Mouse (Mus musculus) embryonic facial prominence, embryonic 11.5 days (tissue): ENCODE results near the gene Apoh. TPM values are rescaled to one million over a fixed set of nuclear protein-coding genes. Genes with fewer than 3 reads are reported as not detected.

Experiments
- ATAC-seq: fragments of 200-750 bp; cut with Nextera tagmentation; replicated peaks from 2 replicates; pipeline ENCODE4 v1.8.0; 2017; ENCODE audit warnings: low read depth; ENCODE audit not compliant: insufficient number of reproducible peaks, low FRiP score, low TSS enrichment
- DNase-seq: peaks from one replicate; pipeline ENCODE4 v3.0.0-alpha.2; 2015; ENCODE audit warnings: low spot score
- H3K27ac ChIP-seq: fragments of 300-500 bp; sonication (generic); replicated peaks from 2 replicates; pipeline ENCODE4 v1.5.1; 2014; ENCODE audit warnings: mild to moderate bottlenecking, low read depth, low read length, control low read depth
- H3K27me3 ChIP-seq: fragments of 300-500 bp; sonication (generic); 2 replicates; pipeline ENCODE4 v1.6.1; 2014; ENCODE audit warnings: mild to moderate bottlenecking, low read length, moderate library complexity, mixed read lengths; ENCODE audit not compliant: control insufficient read depth, insufficient read depth
- H3K36me3 ChIP-seq: fragments of 300-500 bp; sonication (generic); replicated peaks from 2 replicates; pipeline ENCODE4 v1.6.1; 2014; ENCODE audit warnings: low read depth, mild to moderate bottlenecking, low read length, moderate library complexity, mixed read lengths; ENCODE audit not compliant: control insufficient read depth, insufficient read depth
- H3K4me1 ChIP-seq: fragments of 300-500 bp; sonication (generic); 2 replicates; pipeline ENCODE4 v1.6.1; 2014; ENCODE audit warnings: low read length, mixed read lengths; ENCODE audit not compliant: control insufficient read depth, insufficient read depth
- H3K4me2 ChIP-seq: fragments of 300-500 bp; sonication (generic); 2 replicates; pipeline ENCODE4 v1.6.1; 2014; ENCODE audit warnings: low read depth, mild to moderate bottlenecking, control low read depth, low read length, moderate library complexity
- H3K4me3 ChIP-seq: fragments of 300-500 bp; sonication (generic); 2 replicates; pipeline ENCODE4 v1.5.1; 2014; ENCODE audit warnings: low read depth, low read length, control low read depth
- H3K9ac ChIP-seq: fragments of 300-500 bp; sonication (generic); replicated peaks from 2 replicates; pipeline ENCODE4 v1.6.1; 2014; ENCODE audit warnings: mild to moderate bottlenecking, control low read depth, low read length
- H3K9me3 ChIP-seq: fragments of 300-500 bp; sonication (generic); replicated peaks from 2 replicates; pipeline ENCODE4 v1.6.1; 2016; ENCODE audit warnings: mild to moderate bottlenecking, low read length, inconsistent platforms, mixed read lengths; ENCODE audit not compliant: control insufficient read depth
- WGBS: fragments of 180-500 bp; shearing (Covaris S2); extraction: QIAGEN DNeasy Blood & Tissue Kit; methylation state at CpG from one replicate; pipeline ENCODE4 v1.1.7; 2014; 5-methylcytosine and 5-hydroxymethylcytosine counted together
- polyA plus RNA-seq: library from polyadenylated mRNA; unstranded; fragments of >200 nt; fragmentation: Nextera tagmentation; extraction: Ambion mirVana; gene quantifications from 2 replicates; pipeline ENCODE4 v1.2.1, GENCODE M21; 2014

Gene Apoh
- polyA plus RNA-seq, 1 experiment from 2014 or later, result 0.17 TPM

DNA sequence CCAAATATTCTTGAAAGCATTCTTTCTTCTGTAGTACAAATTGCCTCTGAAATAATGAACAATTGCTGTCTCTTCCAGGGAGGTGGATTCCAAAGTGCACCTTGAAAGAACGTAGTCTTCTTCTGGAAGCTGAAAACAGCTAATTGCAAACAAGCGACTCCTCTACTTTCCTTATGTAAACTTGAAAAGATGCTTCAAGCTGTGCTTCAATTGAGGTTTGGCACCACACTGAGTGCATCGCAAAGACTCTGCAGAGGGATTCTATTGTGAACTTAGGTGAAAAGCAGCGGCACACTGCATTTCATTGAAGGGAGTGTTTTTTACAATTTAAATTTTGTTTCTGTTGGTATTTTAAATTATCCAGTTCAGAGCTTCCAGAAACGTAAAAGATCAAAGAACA, 81.0 kb downstream of the Apoh start:
- no peaks in the 10 kb centered on the region for H3K9me3 ChIP-seq
- no peaks in the 10 kb centered on the region; the same call in 1 of the 2 replicates for H3K4me1 ChIP-seq
- no peak overlapping the region for H3K27ac ChIP-seq
- H3K4me2 ChIP-seq, result peak overlapping the region; percentile 46
- DNase-seq, result peak; percentile 36
- H3K9ac ChIP-seq, result no peak overlapping the region
- H3K4me3 ChIP-seq, result no peak overlapping the region
- H3K27me3 ChIP-seq, result no peaks in the 10 kb centered on the region
- H3K36me3 ChIP-seq, result no peaks in the 10 kb centered on the region
- ATAC-seq, result no peak
- 4% methylated on average over 5 of the region's 5 CpGs for WGBS

- Histone ChIP-seq H3K36me3 (no peaks in the 10 kb centered on the region), H3K9me3 (no peaks in the 10 kb centered on the region), H3K4me3 (peak within 1 kb of the TSS; percentile 65), H3K27me3 (no peaks in the 10 kb centered on the region), H3K9ac (peak within 1 kb of the TSS; percentile 80), H3K27ac (no peak within 1 kb of the TSS), H3K4me1 (no peaks in the 10 kb centered on the region), H3K4me2 (peak within 1 kb of the TSS; percentile 71)
- DNase-seq (peak; percentile 100), ATAC-seq (peak; percentile 93)
- WGBS, result under 1% methylated on average over 59 of the region's 61 CpGs
Measured at GRCm38 (mm10) chr11:108424889-108425591, 81.9 kb downstream of the Apoh start, which contains the start of gene Cep112. TSS of gene Cep112 (plus strand) at chr11:108425192.

GRCm38 (mm10) chr11:108425592-108425921, 82.4 kb downstream of the Apoh start:
- Histone ChIP-seq H3K36me3 (no peaks in the 10 kb centered on the region), H3K4me1 (no peaks in the 10 kb centered on the region), H3K9ac (peak overlapping the region; percentile 80), H3K9me3 (no peaks in the 10 kb centered on the region), H3K27me3 (no peaks in the 10 kb centered on the region), H3K27ac (no peak overlapping the region), H3K4me2 (peak overlapping the region; percentile 71), H3K4me3 (peak overlapping the region; percentile 65)
- ATAC-seq (no peak; the same call in none of the 2 replicates), DNase-seq (no peak)
- 6% methylated on average over 14 of the region's 14 CpGs for WGBS

GRCm38 (mm10) chr11:108426086-108426485, 82.9 kb downstream of the Apoh start:
- Histone ChIP-seq H3K4me3 (peak overlapping the region; percentile 65; the same call in 1 of the 2 replicates), H3K9me3 (no peaks in the 10 kb centered on the region), H3K27me3 (no peaks in the 10 kb centered on the region), H3K9ac (no peak overlapping the region), H3K4me1 (no peaks in the 10 kb centered on the region), H3K4me2 (no peak overlapping the region), H3K36me3 (no peaks in the 10 kb centered on the region), H3K27ac (no peak overlapping the region)
- WGBS, result 86% methylated on average over 3 of the region's 3 CpGs
- no peak for ATAC-seq
- DNase-seq, result no peak

- H3K27me3 ChIP-seq, result no peaks in the 10 kb centered on the region
- 54% methylated on average over 6 of the region's 6 CpGs for WGBS
Measured at GRCm38 (mm10) chr11:108427191-108427590, 84.0 kb downstream of the Apoh start.

GRCm38 (mm10) chr11:108429076-108429475, 85.9 kb downstream of the Apoh start:
- H3K27ac ChIP-seq, result no peak overlapping the region
- DNase-seq, result no peak
- H3K9ac ChIP-seq, result no peak overlapping the region
- no peaks in the 10 kb centered on the region for H3K4me1 ChIP-seq
- H3K4me3 ChIP-seq, result no peak overlapping the region
- no peaks in the 10 kb centered on the region for H3K36me3 ChIP-seq
- no peaks in the 10 kb centered on the region for H3K27me3 ChIP-seq
- WGBS, result 88% methylated on average over 2 of the region's 2 CpGs
- no peak overlapping the region for H3K4me2 ChIP-seq
- no peaks in the 10 kb centered on the region for H3K9me3 ChIP-seq
- ATAC-seq, result no peak

More at GRCm38 (mm10) chr11:108427191-108427590, 84.0 kb downstream of the Apoh start:
- Histone ChIP-seq H3K4me1 (no peaks in the 10 kb centered on the region), H3K9ac (no peak overlapping the region), H3K36me3 (no peaks in the 10 kb centered on the region), H3K4me3 (no peak overlapping the region), H3K9me3 (no peaks in the 10 kb centered on the region), H3K27ac (no peak overlapping the region), H3K4me2 (no peak overlapping the region)
- ATAC-seq, result no peak
- peak; percentile 25 for DNase-seq

DNA sequence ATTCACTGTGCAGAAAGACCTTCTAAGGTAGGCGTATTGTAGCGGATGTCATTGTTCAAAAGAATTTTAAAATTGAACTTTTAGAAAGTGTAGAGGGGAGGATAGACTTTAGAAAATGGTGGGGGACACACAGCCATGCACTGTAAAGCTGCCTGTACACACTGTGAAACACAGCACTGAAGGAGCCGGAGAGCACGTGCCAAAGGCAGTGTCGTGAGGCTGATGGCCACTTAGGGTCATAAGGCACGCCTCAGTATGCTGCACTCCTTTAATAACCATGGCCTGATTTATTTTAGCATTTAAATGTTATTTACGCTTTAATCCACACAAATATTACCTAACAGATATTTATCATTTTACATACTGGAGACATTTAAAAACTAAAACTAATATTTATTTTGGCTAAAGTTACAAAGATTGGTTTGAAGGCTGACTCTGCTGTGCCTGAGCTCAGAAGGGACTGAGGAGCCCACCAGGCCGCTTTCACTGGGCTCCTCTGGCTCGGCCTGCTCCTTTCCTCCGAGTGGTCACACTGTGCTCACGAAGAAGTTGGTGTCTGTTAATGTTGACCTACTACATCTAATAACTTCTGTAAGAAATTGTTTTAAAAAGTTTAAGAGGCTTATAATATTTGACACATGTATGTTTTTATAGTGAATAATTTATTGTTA, 100.9 kb downstream of the Apoh start:
- H3K4me3 ChIP-seq, result no peak overlapping the region
- no peak for ATAC-seq
- no peak for DNase-seq
- no peaks in the 10 kb centered on the region for H3K27me3 ChIP-seq
- H3K4me2 ChIP-seq, result no peak overlapping the region
- H3K9me3 ChIP-seq, result no peaks in the 10 kb centered on the region
- 86% methylated on average over 11 of the region's 11 CpGs for WGBS
- H3K4me1 ChIP-seq, result no peaks in the 10 kb centered on the region
- H3K27ac ChIP-seq, result no peak overlapping the region
- H3K36me3 ChIP-seq, result no peaks in the 10 kb centered on the region
- no peak overlapping the region for H3K9ac ChIP-seq

DNA sequence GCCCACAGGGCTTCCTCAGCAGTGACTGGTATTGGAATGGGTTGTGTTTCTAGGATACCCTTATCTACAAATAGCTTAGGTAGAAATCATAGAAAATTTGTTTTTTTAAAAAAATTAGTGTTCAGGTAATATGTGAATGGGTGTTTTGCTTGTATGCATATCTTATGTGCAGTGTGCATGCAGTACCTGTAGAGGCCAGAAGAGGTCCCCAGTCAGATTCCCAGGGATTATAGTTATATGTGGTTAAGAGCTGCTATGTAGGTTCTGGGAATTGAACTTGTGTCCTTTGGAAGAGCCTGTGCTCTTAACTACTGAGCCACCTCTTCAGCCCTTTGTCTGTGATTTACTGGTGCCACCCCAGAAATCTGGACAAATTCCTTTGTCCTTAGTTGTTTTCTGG, 104.0 kb downstream of the Apoh start:
- Histone ChIP-seq H3K27ac (no peak overlapping the region), H3K27me3 (no peaks in the 10 kb centered on the region), H3K4me3 (no peak overlapping the region), H3K9ac (no peak overlapping the region), H3K4me1 (no peaks in the 10 kb centered on the region), H3K4me2 (no peak overlapping the region), H3K9me3 (no peaks in the 10 kb centered on the region), H3K36me3 (no peaks in the 10 kb centered on the region)
- DNase-seq (peak; percentile 38), ATAC-seq (no peak)
